Mouse (Mus musculus) G1E (cell line): ENCODE measurements around the gene Col6a2.

ENCODE experiments used
- CTCF ChIP-seq: IDR thresholded peaks from 2 replicates; pipeline ENCODE4 v1.5.1; 2012; ENCODE audit warnings: low read depth, low read length, inconsistent platforms, mixed read lengths
- GATA1 ChIP-seq: IDR thresholded peaks from 2 replicates; pipeline ENCODE4 v1.6.1; 2012; ENCODE audit warnings: borderline replicate concordance, low read length, inconsistent platforms, mixed read lengths

- TF ChIP-seq CTCF (no peak), GATA1 (no peak)
These were observed 1.0 kb downstream of the Col6a2 start for GRCm38 (mm10) chr10:76622411-76622810.
